Mouse (Mus musculus): ENCODE results near the gene Recql5. TPM values are rescaled to one million over a fixed set of nuclear protein-coding genes. Genes with fewer than 3 reads are reported as not detected.

Gene Recql5
- 10 to 100 TPM; 28.6 to 29.4 TPM for total RNA-seq (2021)
- long read RNA-seq, full-length matches to known transcripts: 8 of 23 reads
- long read RNA-seq, partial matches to known transcripts: 2 of 23 reads
- long read RNA-seq, other reads (novel, unspliced or antisense): 13 of 23 reads

- peak; percentile 97 to 99 for DNase-seq (ENCODE audit: low spot score in 2 of 2)
These were observed at the start of gene Recql5, which contains the start of gene Sap30bp for GRCm38 (mm10) chr11:115933108-115933746. Gene Recql5 (minus strand): TSS chr11:115933477. Gene Sap30bp (plus strand): TSS chr11:115933282.

- DNase-seq (ENCODE audit: low spot score in 2 of 2): no peak
These were observed 49.2 kb upstream of the Recql5 start for GRCm38 (mm10) chr11:115982472-115982871.

- no peak for DNase-seq (ENCODE audit: low spot score in 2 of 2)
These were observed 42.3 kb upstream of the Recql5 start for GRCm38 (mm10) chr11:115975544-115975943.

- DNase-seq (ENCODE audit: low spot score in 2 of 2): no peak
These were observed 41.8 kb upstream of the Recql5 start for GRCm38 (mm10) chr11:115975083-115975420.

GRCm38 (mm10) chr11:115974309-115975082 lies 41.2 kb upstream of the Recql5 start, which contains the start of gene Itgb4:
Gene Itgb4 (plus strand): TSS chr11:115974709.
- DNase-seq (ENCODE audit: low spot score in 2 of 2): no peak

- no peak for DNase-seq (ENCODE audit: low spot score in 2 of 2)
These were observed 37.7 kb upstream of the Recql5 start for GRCm38 (mm10) chr11:115971016-115971415.

GRCm38 (mm10) chr11:115970006-115970673 lies 36.9 kb upstream of the Recql5 start:
- no peak for DNase-seq (ENCODE audit: low spot score in 2 of 2)

- no peak for DNase-seq (ENCODE audit: low spot score in 2 of 2)
These were observed 35.6 kb upstream of the Recql5 start for GRCm38 (mm10) chr11:115968731-115969405.

- no peak for DNase-seq (ENCODE audit: low spot score in 2 of 2)
These were observed 31.8 kb upstream of the Recql5 start for GRCm38 (mm10) chr11:115964977-115965604.

GRCm38 (mm10) chr11:115962651-115963412 lies 29.6 kb upstream of the Recql5 start:
- DNase-seq (ENCODE audit: low spot score in 2 of 2): no peak

GRCm38 (mm10) chr11:115959018-115959417 lies 25.7 kb upstream of the Recql5 start:
- DNase-seq (ENCODE audit: low spot score in 2 of 2): no peak

- no peak for DNase-seq (ENCODE audit: low spot score in 2 of 2)
These were observed 24.7 kb upstream of the Recql5 start for GRCm38 (mm10) chr11:115957971-115958370.

- no peak for DNase-seq (ENCODE audit: low spot score in 2 of 2)
These were observed 23.2 kb upstream of the Recql5 start for GRCm38 (mm10) chr11:115956453-115956852.

GRCm38 (mm10) chr11:115955195-115955858 lies 22.1 kb upstream of the Recql5 start:
- peak in 1 of 2 experiments; percentile 32 for DNase-seq (ENCODE audit: low spot score in 2 of 2)

GRCm38 (mm10) chr11:115954712-115955111 lies 21.4 kb upstream of the Recql5 start:
- DNase-seq (ENCODE audit: low spot score in 2 of 2): no peak

GRCm38 (mm10) chr11:115950719-115951118 lies 17.4 kb upstream of the Recql5 start:
- no peak for DNase-seq (ENCODE audit: low spot score in 2 of 2)

- no peak for DNase-seq (ENCODE audit: low spot score in 2 of 2)
These were observed 15.0 kb upstream of the Recql5 start for GRCm38 (mm10) chr11:115948316-115948715.

- DNase-seq (ENCODE audit: low spot score in 2 of 2): no peak
These were observed 13.0 kb upstream of the Recql5 start for GRCm38 (mm10) chr11:115946221-115946828.

- DNase-seq (ENCODE audit: low spot score in 2 of 2): no peak
These were observed 12.0 kb upstream of the Recql5 start for GRCm38 (mm10) chr11:115945247-115945646.

All from layer of hippocampus, adult 18-20 months (tissue).